Mouse (Mus musculus): ENCODE data around the gene Utp20.

GRCm38 (mm10) chr10:88780716-88781115 lies 45.9 kb downstream of the Utp20 start:
- TF ChIP-seq CTCF (IDR thresholded peaks at IDR 0.05; ENCODE audit: extremely low read depth, insufficient read depth, low read length) (no peak), POLR2A (IDR thresholded peaks at IDR 0.05; ENCODE audit: extremely low read depth, insufficient read depth, low read length) (no peak)

Measured in cortical plate, adult 2 months (tissue).